Mouse (Mus musculus) kidney, adult 8-10 months (tissue): Measurements from ENCODE around the gene Wdr5.

Experiments used
- DNase-seq, 2 experiments: peaks; one replicate each; pipeline ENCODE4 v3.0.0; 2022

The Wdr5 gene

GRCm38 (mm10) chr2:27514639-27515328 is at the start of gene Wdr5:
Gene Wdr5 (plus strand): TSS chr2:27515157.
- peak; percentile 93 to 96 for DNase-seq

GRCm38 (mm10) chr2:27469292-27469990 is 45.5 kb upstream of the Wdr5 start:
- DNase-seq, result no peak

- DNase-seq, result peak; percentile 59 to 75
Measured at GRCm38 (mm10) chr2:27469991-27470355, 45.0 kb upstream of the Wdr5 start.

- DNase-seq, result no peak
Measured at GRCm38 (mm10) chr2:27470535-27470934, 44.4 kb upstream of the Wdr5 start.

- no peak for DNase-seq
Measured at GRCm38 (mm10) chr2:27471170-27471584, 43.8 kb upstream of the Wdr5 start.

GRCm38 (mm10) chr2:27473061-27473765 is 41.7 kb upstream of the Wdr5 start:
- DNase-seq, result no peak

- no peak for DNase-seq
Measured at GRCm38 (mm10) chr2:27473911-27474310, 41.0 kb upstream of the Wdr5 start.

- DNase-seq, result peak in 1 of 2 experiments; percentile 33
Measured at GRCm38 (mm10) chr2:27474621-27475484, 40.1 kb upstream of the Wdr5 start.

- DNase-seq, result peak; percentile 91 to 94
Measured at GRCm38 (mm10) chr2:27475495-27476302, 39.3 kb upstream of the Wdr5 start.

- no peak for DNase-seq
Measured at GRCm38 (mm10) chr2:27476303-27477192, 38.4 kb upstream of the Wdr5 start.

GRCm38 (mm10) chr2:27479821-27480220 is 35.1 kb upstream of the Wdr5 start:
- no peak for DNase-seq

- peak in 1 of 2 experiments; percentile 14 for DNase-seq
Measured at GRCm38 (mm10) chr2:27480367-27480766, 34.6 kb upstream of the Wdr5 start.

GRCm38 (mm10) chr2:27482265-27482861 is 32.6 kb upstream of the Wdr5 start:
- no peak for DNase-seq

GRCm38 (mm10) chr2:27486725-27487124 is 28.2 kb upstream of the Wdr5 start:
- no peak for DNase-seq

- no peak for DNase-seq
Measured at GRCm38 (mm10) chr2:27487336-27488049, 27.5 kb upstream of the Wdr5 start.

- DNase-seq, result no peak
Measured at GRCm38 (mm10) chr2:27488362-27488761, 26.6 kb upstream of the Wdr5 start.

GRCm38 (mm10) chr2:27490939-27491338 is 24.0 kb upstream of the Wdr5 start:
- no peak for DNase-seq

- DNase-seq, result no peak
Measured at GRCm38 (mm10) chr2:27493971-27494370, 21.0 kb upstream of the Wdr5 start.

GRCm38 (mm10) chr2:27496391-27497028 is 18.4 kb upstream of the Wdr5 start:
- no peak for DNase-seq
